Mouse (Mus musculus): ENCODE measurements around the gene Atp8a1.

- no peak for TF ChIP-seq CTCF (IDR thresholded peaks at IDR 0.05; ENCODE audit: low read depth)
- no peak for TF ChIP-seq EP300 (optimal IDR thresholded peaks at IDR 0.05)
Observed at GRCm38 (mm10) chr5:67669436-67669896, 177.8 kb downstream of the Atp8a1 start.
